Mouse (Mus musculus): Measurements from ENCODE around the gene Kif1b. TPM values are rescaled to one million over a fixed set of nuclear protein-coding genes. Genes with fewer than 3 reads are reported as not detected.

The Kif1b gene
- total and polyA plus RNA-seq, 3 experiments = 8.8 to 20.2 (median 16.3) TPM

DNA sequence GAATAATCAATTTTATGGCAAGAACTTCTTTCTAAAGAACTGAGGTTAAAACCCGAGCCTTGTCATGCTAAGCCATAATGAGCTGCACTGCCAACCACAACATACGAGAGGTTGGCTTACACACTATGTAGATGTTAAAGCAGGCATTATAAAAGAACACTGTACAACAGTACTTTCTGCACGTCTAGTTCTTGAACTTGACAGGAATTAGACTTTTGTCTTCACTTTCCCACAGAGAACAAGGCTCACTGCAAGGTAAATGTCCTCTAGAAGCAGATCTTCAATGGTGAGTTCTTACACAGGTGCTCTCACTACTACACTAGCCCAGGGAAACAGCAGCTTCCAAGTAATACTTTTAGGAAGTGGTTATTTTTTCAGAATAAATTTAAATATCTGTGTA is 46.0 kb downstream of the Kif1b start:
- peaks cover 2 to 12% of the 10 kb centered on the region in 2 experiments; a peak in 3 of 4 replicates for H3K4me1 ChIP-seq (ENCODE audit: control insufficient read depth in 1 of 2, insufficient read depth in 2 of 2, low read length in 2 of 2)

DNA sequence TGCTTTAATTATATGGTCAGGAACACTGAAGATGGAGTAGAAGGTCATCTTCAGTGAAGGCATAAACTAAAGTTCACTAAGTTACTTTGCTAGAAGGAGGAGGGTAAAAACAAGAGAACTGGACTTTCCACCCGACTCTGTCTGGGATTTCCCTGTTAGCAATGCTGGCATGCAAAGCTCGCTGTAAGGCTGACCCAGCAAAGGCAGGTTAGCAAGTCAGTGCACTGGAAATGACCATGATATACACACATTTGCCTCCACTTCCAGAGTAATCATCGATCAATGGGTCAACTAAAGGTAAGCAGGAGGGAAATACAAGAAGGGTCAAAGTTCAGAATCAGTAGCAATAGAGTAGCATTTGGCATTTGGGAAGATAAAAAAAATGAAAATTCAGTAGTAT is 46.6 kb downstream of the Kif1b start:
- DNase-seq (ENCODE audit: low read depth, low spot score) = no peak

More for the DNA sequence above, 46.0 kb downstream of the Kif1b start:
- no peak overlapping the region for H3K4me3 ChIP-seq (ENCODE audit: control insufficient read depth in 1 of 2, insufficient read depth in 1 of 2, low read depth in 2 of 2, low read length in 2 of 2)
- no peaks in the 10 kb centered on the region for H3K27me3 ChIP-seq (ENCODE audit: control insufficient read depth in 1 of 2, insufficient read depth in 2 of 2, low read length in 2 of 2)
- no peaks in the 10 kb centered on the region for H3K9me3 ChIP-seq (replicated peaks; ENCODE audit: insufficient read depth, low read length)
- no peak for DNase-seq (ENCODE audit: low read depth, low spot score)
- TF ChIP-seq MEF2A (IDR thresholded peaks at IDR 0.05; ENCODE audit: extremely low read depth, insufficient replicate concordance, low read depth, low read length, poor library complexity, severe bottlenecking) (no peak), MYC (IDR thresholded peaks at IDR 0.05; ENCODE audit: low read depth, low read length) (no peak), ZKSCAN1 (IDR thresholded peaks at IDR 0.05; ENCODE audit: low read depth, low read length) (no peak), MAFK (IDR thresholded peaks at IDR 0.05; ENCODE audit: borderline replicate concordance, low read depth, low read length) (no peak), MAX (IDR thresholded peaks at IDR 0.05; ENCODE audit: low read length) (no peak)
- no peak overlapping the region for H3K27ac ChIP-seq (ENCODE audit: control insufficient read depth, low read depth, low read length)
- no peak overlapping the region for H3K9ac ChIP-seq (ENCODE audit: control insufficient read depth, low read depth, low read length, poor library complexity, severe bottlenecking)
- H3K79me2 ChIP-seq (ENCODE audit: control insufficient read depth, insufficient read depth, low read length, poor library complexity) = no peaks in the 10 kb centered on the region
- peaks cover 0 to 15% of the 10 kb centered on the region in 2 experiments; a peak in 3 of 4 replicates for H3K36me3 ChIP-seq (ENCODE audit: control insufficient read depth in 1 of 2, insufficient read depth in 2 of 2, low read length in 2 of 2)

DNA sequence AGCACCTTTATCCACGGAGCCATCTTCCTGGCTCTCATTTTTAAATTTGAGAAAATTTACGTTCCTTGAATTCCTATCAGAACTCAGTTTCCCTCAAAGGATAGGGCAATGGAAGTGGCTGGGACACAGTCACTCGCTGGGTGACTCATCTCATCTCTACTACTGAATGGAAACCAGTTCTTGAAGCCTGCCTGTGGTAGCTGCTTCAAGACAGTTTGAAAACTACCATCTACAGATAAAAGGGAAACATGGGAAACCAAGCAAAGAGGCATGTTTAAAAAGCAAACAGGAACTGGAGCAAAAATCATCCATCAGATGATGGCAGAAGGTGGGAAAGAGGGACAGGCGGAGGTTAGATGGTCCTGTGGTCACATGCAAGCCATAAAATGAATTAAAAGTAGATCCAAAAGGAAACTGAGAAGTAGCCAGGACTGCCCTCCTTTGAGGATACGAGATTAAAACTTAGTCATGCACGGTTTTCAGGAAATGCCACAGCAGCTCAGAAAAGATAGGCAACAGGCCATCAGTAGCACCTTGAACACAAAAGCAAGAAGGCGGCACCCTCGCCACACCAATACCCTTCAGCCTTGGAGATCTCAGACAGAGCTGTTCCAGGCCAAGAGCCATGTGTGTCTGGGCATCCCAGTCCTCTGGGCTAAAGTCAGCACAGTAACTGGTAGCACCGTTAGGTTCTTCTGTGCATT is 48.0 kb downstream of the Kif1b start:
- Histone ChIP-seq H3K9ac (ENCODE audit: control insufficient read depth, low read depth, low read length, poor library complexity, severe bottlenecking) (no peak overlapping the region), H3K79me2 (ENCODE audit: control insufficient read depth, insufficient read depth, low read length, poor library complexity) (no peaks in the 10 kb centered on the region), H3K9me3 (replicated peaks; ENCODE audit: insufficient read depth, low read length) (no peaks in the 10 kb centered on the region), H3K4me3 (ENCODE audit: control insufficient read depth in 1 of 2, insufficient read depth in 1 of 2, low read depth in 2 of 2, low read length in 2 of 2) (no peak overlapping the region), H3K27ac (ENCODE audit: control insufficient read depth, low read depth, low read length) (peak overlapping the region; percentile 51; the same call in 1 of the 2 replicates), H3K36me3 (ENCODE audit: control insufficient read depth in 1 of 2, insufficient read depth in 2 of 2, low read length in 2 of 2) (peaks cover 0 to 15% of the 10 kb centered on the region in 2 experiments; a peak in 3 of 4 replicates), H3K27me3 (ENCODE audit: control insufficient read depth in 1 of 2, insufficient read depth in 2 of 2, low read length in 2 of 2) (no peaks in the 10 kb centered on the region), H3K4me1 (ENCODE audit: control insufficient read depth in 1 of 2, insufficient read depth in 2 of 2, low read length in 2 of 2) (peaks cover 2 to 12% of the 10 kb centered on the region in 2 experiments; a peak in 3 of 4 replicates)
- DNase-seq (ENCODE audit: low read depth, low spot score) = peak; percentile 73
- TF ChIP-seq POLR2AphosphoS2 (IDR thresholded peaks at IDR 0.05; ENCODE audit: low read length) (no peak), ZKSCAN1 (IDR thresholded peaks at IDR 0.05; ENCODE audit: low read depth, low read length) (no peak), GATA1 (IDR thresholded peaks at IDR 0.05; ENCODE audit: low read depth, low read length) (peak; percentile 69), MYB (IDR thresholded peaks at IDR 0.05; ENCODE audit: low read depth, low read length) (no peak), UBTF (IDR thresholded peaks at IDR 0.05; ENCODE audit: borderline replicate concordance, insufficient read depth, low read depth, low read length) (no peak), ZC3H11A (IDR thresholded peaks at IDR 0.05; ENCODE audit: low read depth, low read length) (no peak), ETS1 (IDR thresholded peaks at IDR 0.05; ENCODE audit: low read depth, low read length) (peak; percentile 40; the same call in 1 of the 2 replicates), MEF2A (IDR thresholded peaks at IDR 0.05; ENCODE audit: extremely low read depth, insufficient replicate concordance, low read depth, low read length, poor library complexity, severe bottlenecking) (no peak), TBP (IDR thresholded peaks at IDR 0.05; ENCODE audit: low read depth, low read length) (no peak), SIN3A (IDR thresholded peaks at IDR 0.05; ENCODE audit: low read length) (no peak), HCFC1 (IDR thresholded peaks at IDR 0.05; ENCODE audit: low read depth, low read length) (no peak), MAZ (IDR thresholded peaks at IDR 0.05; ENCODE audit: low read depth, low read length) (no peak), RCOR1 (IDR thresholded peaks at IDR 0.05; ENCODE audit: low read depth, low read length) (0 out of 2 replicates have a peak, but pooled peaks have one; percentile 50), MXI1 (IDR thresholded peaks at IDR 0.05; ENCODE audit: low read depth, low read length) (peak; percentile 46; the same call in 1 of the 2 replicates), EP300 (IDR thresholded peaks at IDR 0.05; ENCODE audit: low read depth in 1 of 2, low read length in 2 of 2) (peak; percentile 75 to 81), POLR2AphosphoS5 (IDR thresholded peaks at IDR 0.05; ENCODE audit: borderline replicate concordance, low read depth, low read length) (no peak), NRF1 (IDR thresholded peaks at IDR 0.05; ENCODE audit: insufficient read depth, low read depth, low read length, poor library complexity, severe bottlenecking) (no peak), CTCF (IDR thresholded peaks at IDR 0.05 in 2 of 3, conservative IDR thresholded peaks at IDR 0.05 in 1 of 3; ENCODE audit: control insufficient read depth in 1 of 3, insufficient read depth in 1 of 3, low read depth in 2 of 3, low read length in 3 of 3, poor library complexity in 1 of 3, severe bottlenecking in 1 of 3) (no peak), MYC (IDR thresholded peaks at IDR 0.05; ENCODE audit: low read depth, low read length) (no peak)

More for the DNA sequence above, 46.6 kb downstream of the Kif1b start:
- no peak overlapping the region for H3K9ac ChIP-seq (ENCODE audit: control insufficient read depth, low read depth, low read length, poor library complexity, severe bottlenecking)
- no peak overlapping the region for H3K4me3 ChIP-seq (ENCODE audit: control insufficient read depth in 1 of 2, insufficient read depth in 1 of 2, low read depth in 2 of 2, low read length in 2 of 2)
- no peaks in the 10 kb centered on the region for H3K79me2 ChIP-seq (ENCODE audit: control insufficient read depth, insufficient read depth, low read length, poor library complexity)
- H3K4me1 ChIP-seq (ENCODE audit: control insufficient read depth in 1 of 2, insufficient read depth in 2 of 2, low read length in 2 of 2) = peaks cover 2 to 12% of the 10 kb centered on the region in 2 experiments; a peak in 3 of 4 replicates
- no peak overlapping the region for H3K27ac ChIP-seq (ENCODE audit: control insufficient read depth, low read depth, low read length)
- H3K36me3 ChIP-seq (ENCODE audit: control insufficient read depth in 1 of 2, insufficient read depth in 2 of 2, low read length in 2 of 2) = peaks cover 0 to 15% of the 10 kb centered on the region in 2 experiments; a peak in 3 of 4 replicates
- TF ChIP-seq MYB (IDR thresholded peaks at IDR 0.05; ENCODE audit: low read depth, low read length) = no peak
- TF ChIP-seq CHD2 (IDR thresholded peaks at IDR 0.05; ENCODE audit: low read length) = no peak
- no peak for TF ChIP-seq POLR2AphosphoS5 (IDR thresholded peaks at IDR 0.05; ENCODE audit: borderline replicate concordance, low read depth, low read length)
- H3K9me3 ChIP-seq (replicated peaks; ENCODE audit: insufficient read depth, low read length) = no peaks in the 10 kb centered on the region
- no peaks in the 10 kb centered on the region for H3K27me3 ChIP-seq (ENCODE audit: control insufficient read depth in 1 of 2, insufficient read depth in 2 of 2, low read length in 2 of 2)
